Mouse (Mus musculus): ENCODE measurements around the gene Fancc.

Gene Fancc

GRCm38 (mm10) chr13:63416824-63417223 is 80.3 kb downstream of the Fancc start:
- WGBS, result 70% methylated on average over 3 of the region's 3 CpGs

- WGBS, result 97% methylated on average over 4 of the region's 4 CpGs
Measured at GRCm38 (mm10) chr13:63412662-63413061, 84.4 kb downstream of the Fancc start.

- 58% methylated on average over 4 of the region's 4 CpGs for WGBS
Measured at GRCm38 (mm10) chr13:63411310-63412022, 85.6 kb downstream of the Fancc start.

- WGBS, result 79% methylated on average over 9 of the region's 9 CpGs
Measured at GRCm38 (mm10) chr13:63410578-63411298, 86.3 kb downstream of the Fancc start.

GRCm38 (mm10) chr13:63405151-63405550 is 91.9 kb downstream of the Fancc start:
- WGBS, result 87% methylated on average over 4 of the region's 4 CpGs

GRCm38 (mm10) chr13:63404657-63405056 is 92.4 kb downstream of the Fancc start:
- WGBS, result 90% methylated on average over 2 of the region's 2 CpGs

GRCm38 (mm10) chr13:63402823-63403222 is 94.3 kb downstream of the Fancc start:
- WGBS, result 74% methylated on average over 2 of the region's 2 CpGs

GRCm38 (mm10) chr13:63400069-63400468 is 97.0 kb downstream of the Fancc start:
- WGBS, result 94% methylated on average over 6 of the region's 6 CpGs

GRCm38 (mm10) chr13:63397420-63397819 is 99.7 kb downstream of the Fancc start:
- 88% methylated on average over 1 of the region's 1 CpGs for WGBS

GRCm38 (mm10) chr13:63394304-63395063 is 102.6 kb downstream of the Fancc start:
- 78% methylated on average over 7 of the region's 7 CpGs for WGBS

GRCm38 (mm10) chr13:63385234-63385633 is 111.8 kb downstream of the Fancc start:
- WGBS, result 78% methylated on average over 2 of the region's 2 CpGs

- WGBS, result 81% methylated on average over 3 of the region's 3 CpGs
Measured at GRCm38 (mm10) chr13:63384775-63385174, 112.3 kb downstream of the Fancc start.

- WGBS, result 79% methylated on average over 2 of the region's 2 CpGs
Measured at GRCm38 (mm10) chr13:63382206-63382605, 114.9 kb downstream of the Fancc start.

GRCm38 (mm10) chr13:63373460-63374166 is 123.5 kb downstream of the Fancc start:
- 91% methylated on average over 7 of the region's 7 CpGs for WGBS

GRCm38 (mm10) chr13:63361755-63362154 is 135.3 kb downstream of the Fancc start:
- WGBS, result 95% methylated on average over 3 of the region's 3 CpGs

GRCm38 (mm10) chr13:63360111-63360885 is 136.8 kb downstream of the Fancc start:
- 90% methylated on average over 4 of the region's 4 CpGs for WGBS

GRCm38 (mm10) chr13:63359393-63359792 is 137.7 kb downstream of the Fancc start:
- WGBS, result 94% methylated on average over 4 of the region's 4 CpGs

GRCm38 (mm10) chr13:63356558-63356957 is 140.5 kb downstream of the Fancc start:
- WGBS, result 31% methylated on average over 3 of the region's 3 CpGs

- WGBS, result 95% methylated on average over 4 of the region's 4 CpGs
Measured at GRCm38 (mm10) chr13:63356101-63356500, 141.0 kb downstream of the Fancc start.

GRCm38 (mm10) chr13:63353312-63353711 is 143.8 kb downstream of the Fancc start:
- WGBS, result 91% methylated on average over 4 of the region's 4 CpGs

- WGBS, result 91% methylated on average over 4 of the region's 4 CpGs
Measured at GRCm38 (mm10) chr13:63350076-63350475, 147.0 kb downstream of the Fancc start.

All from cerebral cortex, adult 2 months (tissue).